Mouse (Mus musculus) ES-Bruce4 (cell line): ENCODE results near the gene Ilvbl. TPM values are rescaled to one million over a fixed set of nuclear protein-coding genes. Genes with fewer than 3 reads are reported as not detected.
A peak's percentile ranks its signal among the peaks of the same experiment; 100 is the strongest.

ENCODE experiments used
- H3K27ac ChIP-seq: 2 replicates; pipeline ENCODE4 v1.5.1; 2012; ENCODE audit warnings: low read length, inconsistent platforms; ENCODE audit not compliant: insufficient read depth
- H3K27me3 ChIP-seq: 2 replicates; pipeline ENCODE4 v1.6.1; 2012; ENCODE audit warnings: mild to moderate bottlenecking, low read length, inconsistent platforms; ENCODE audit not compliant: control insufficient read depth, poor library complexity, insufficient read depth, severe bottlenecking
- H3K36me3 ChIP-seq: 2 replicates; pipeline ENCODE4 v1.6.1; 2012; ENCODE audit warnings: inconsistent platforms, mild to moderate bottlenecking, low read length, moderate library complexity; ENCODE audit not compliant: control insufficient read depth, poor library complexity, insufficient read depth, severe bottlenecking
- H3K4me1 ChIP-seq: one replicate; pipeline ENCODE4 v1.8.1; 2011; ENCODE audit warnings: low read length; ENCODE audit not compliant: control insufficient read depth, insufficient read depth
- H3K4me3 ChIP-seq: 2 replicates; pipeline ENCODE4 v1.5.1; 2011; ENCODE audit warnings: low read depth, mild to moderate bottlenecking, low read length
- H3K9ac ChIP-seq: 2 replicates; pipeline ENCODE4 v1.6.1; 2012; ENCODE audit warnings: low read depth, mild to moderate bottlenecking, inconsistent platforms; ENCODE audit not compliant: poor library complexity, severe bottlenecking
- H3K9me3 ChIP-seq: replicated peaks from 2 replicates; pipeline ENCODE4 v1.6.1; 2012; ENCODE audit warnings: mild to moderate bottlenecking, low read length, inconsistent platforms; ENCODE audit not compliant: control insufficient read depth, poor library complexity, insufficient read depth, severe bottlenecking
- CTCF ChIP-seq: IDR thresholded peaks from one replicate; pipeline ENCODE4 v1.8.1; 2011; ENCODE audit warnings: low read depth, low read length
- EP300 ChIP-seq: IDR thresholded peaks from 2 replicates; pipeline ENCODE4 v1.6.1; 2011; ENCODE audit warnings: low read depth, low read length; ENCODE audit not compliant: insufficient read depth
- POLR2A ChIP-seq: IDR thresholded peaks from one replicate; pipeline ENCODE4 v1.8.1; 2011; ENCODE audit warnings: low read length; ENCODE audit not compliant: insufficient read depth
- polyA plus RNA-seq: library from polyadenylated mRNA; stranded (reverse); fragments of >200 nt; gene quantifications from 2 replicates; pipeline ENCODE4 v1.2.4, GENCODE M21; 2011; ENCODE audit warnings: low read depth; ENCODE audit not compliant: missing spikeins, insufficient read depth, insufficient read length

Gene Ilvbl
- polyA plus RNA-seq, 1 experiment, result 16.7 TPM

GRCm38 (mm10) chr10:78585606-78586005 lies 11.5 kb downstream of the Ilvbl start:
- Histone ChIP-seq H3K9ac (no peak overlapping the region), H3K36me3 (no peaks in the 10 kb centered on the region), H3K9me3 (no peaks in the 10 kb centered on the region), H3K27me3 (no peaks in the 10 kb centered on the region), H3K27ac (no peak overlapping the region), H3K4me3 (peak overlapping the region; percentile 43; the same call in 1 of the 2 replicates), H3K4me1 (peaks cover 3% of the 10 kb centered on the region)
- TF ChIP-seq CTCF (no peak), POLR2A (no peak), EP300 (no peak)

GRCm38 (mm10) chr10:78586026-78586425 lies 11.9 kb downstream of the Ilvbl start:
- no peak overlapping the region for H3K27ac ChIP-seq
- no peaks in the 10 kb centered on the region for H3K27me3 ChIP-seq
- peaks cover 3% of the 10 kb centered on the region for H3K4me1 ChIP-seq
- H3K4me3 ChIP-seq, result peak overlapping the region; percentile 43
- no peak overlapping the region for H3K9ac ChIP-seq
- no peaks in the 10 kb centered on the region for H3K36me3 ChIP-seq
- TF ChIP-seq POLR2A (no peak), EP300 (no peak)
- no peaks in the 10 kb centered on the region for H3K9me3 ChIP-seq

- no peaks in the 10 kb centered on the region for H3K36me3 ChIP-seq
- H3K27ac ChIP-seq, result no peak overlapping the region
- H3K4me1 ChIP-seq, result peaks cover 3% of the 10 kb centered on the region
- H3K27me3 ChIP-seq, result no peaks in the 10 kb centered on the region
- H3K9ac ChIP-seq, result no peak overlapping the region
- TF ChIP-seq CTCF (no peak), POLR2A (no peak), EP300 (no peak)
- H3K9me3 ChIP-seq, result no peaks in the 10 kb centered on the region
- no peak overlapping the region for H3K4me3 ChIP-seq
Observed at GRCm38 (mm10) chr10:78589291-78589690, 15.1 kb downstream of the Ilvbl start.

GRCm38 (mm10) chr10:78589901-78590300 lies 15.8 kb downstream of the Ilvbl start:
- H3K27me3 ChIP-seq, result no peaks in the 10 kb centered on the region
- TF ChIP-seq CTCF (no peak), POLR2A (no peak), EP300 (no peak)
- H3K9ac ChIP-seq, result no peak overlapping the region
- H3K4me3 ChIP-seq, result no peak overlapping the region
- peaks cover 3% of the 10 kb centered on the region for H3K4me1 ChIP-seq
- H3K27ac ChIP-seq, result no peak overlapping the region
- no peaks in the 10 kb centered on the region for H3K9me3 ChIP-seq
- no peaks in the 10 kb centered on the region for H3K36me3 ChIP-seq

GRCm38 (mm10) chr10:78590744-78591143 lies 16.6 kb downstream of the Ilvbl start:
- Histone ChIP-seq H3K27me3 (no peaks in the 10 kb centered on the region), H3K36me3 (no peaks in the 10 kb centered on the region), H3K4me3 (no peak overlapping the region), H3K9ac (no peak overlapping the region), H3K4me1 (peaks cover 3% of the 10 kb centered on the region), H3K27ac (no peak overlapping the region), H3K9me3 (no peaks in the 10 kb centered on the region)
- TF ChIP-seq CTCF, result no peak
- TF ChIP-seq POLR2A, result no peak
- TF ChIP-seq EP300, result no peak

- H3K4me3 ChIP-seq, result peak within 1 kb of the TSS; percentile 71
- H3K9ac ChIP-seq, result peak within 1 kb of the TSS; percentile 79
- no peak within 1 kb of the TSS for H3K27ac ChIP-seq
- no peaks in the 10 kb centered on the region for H3K27me3 ChIP-seq
- H3K36me3 ChIP-seq, result no peaks in the 10 kb centered on the region
- no peaks in the 10 kb centered on the region for H3K9me3 ChIP-seq
- H3K4me1 ChIP-seq, result no peaks in the 10 kb centered on the region
- TF ChIP-seq POLR2A, result no peak
- no peak for TF ChIP-seq CTCF
- TF ChIP-seq EP300, result no peak
Observed at GRCm38 (mm10) chr10:78591406-78592328, 17.5 kb downstream of the Ilvbl start, which contains the start of gene Syde1. TSS of gene Syde1 (minus strand) at chr10:78591964.
